Mouse (Mus musculus): ENCODE results near the gene Inhbb.
A peak's percentile ranks its signal among the peaks of the same experiment; 100 is the strongest.

Gene Inhbb

DNA sequence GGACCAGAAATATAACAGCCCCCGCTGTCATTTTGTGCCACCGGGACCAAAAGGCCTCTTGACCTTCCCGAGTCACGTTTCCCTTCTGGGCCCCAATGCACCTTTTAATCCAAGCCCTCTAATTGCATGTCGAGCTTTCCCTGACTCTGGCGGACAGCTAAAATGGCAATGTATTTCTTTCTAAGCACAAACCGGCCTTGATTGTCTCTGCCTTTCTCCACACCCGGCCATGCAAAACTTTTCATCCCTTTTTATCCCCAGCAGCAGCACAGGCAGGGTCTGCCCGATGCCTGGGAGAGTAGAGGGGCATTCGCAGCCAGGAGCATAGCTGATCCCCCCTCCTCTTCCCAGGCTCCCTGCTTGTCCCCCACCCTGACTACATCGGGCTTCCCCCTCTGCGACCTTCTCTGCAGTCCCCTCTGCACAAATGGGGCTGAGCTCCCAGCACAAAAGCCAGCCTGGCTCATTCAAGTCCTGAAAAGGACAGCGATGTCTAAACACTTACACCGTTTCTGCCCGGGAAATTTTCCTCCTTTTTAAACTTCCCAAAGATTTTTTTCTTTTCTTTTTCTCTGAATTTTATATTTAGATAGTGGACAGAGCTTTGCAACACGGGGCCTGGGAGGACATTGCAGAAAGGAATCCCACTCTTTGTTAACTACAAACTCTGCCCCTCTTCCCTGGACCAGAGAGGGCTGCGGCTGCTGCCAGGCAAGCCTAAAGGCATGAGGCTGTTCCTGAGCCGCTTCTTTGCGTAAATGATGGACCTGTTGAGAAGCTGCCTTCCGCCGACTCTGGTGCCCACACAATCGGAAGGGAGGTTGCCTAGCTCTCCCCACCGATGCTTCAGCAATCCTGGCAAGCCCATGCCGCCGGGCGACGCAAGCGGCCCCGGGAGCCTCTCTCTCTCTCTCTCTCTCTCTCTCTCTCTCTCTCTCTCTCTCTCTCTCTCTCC is 2.6 kb downstream of the Inhbb start:
- peak; percentile 48 for DNase-seq

DNA sequence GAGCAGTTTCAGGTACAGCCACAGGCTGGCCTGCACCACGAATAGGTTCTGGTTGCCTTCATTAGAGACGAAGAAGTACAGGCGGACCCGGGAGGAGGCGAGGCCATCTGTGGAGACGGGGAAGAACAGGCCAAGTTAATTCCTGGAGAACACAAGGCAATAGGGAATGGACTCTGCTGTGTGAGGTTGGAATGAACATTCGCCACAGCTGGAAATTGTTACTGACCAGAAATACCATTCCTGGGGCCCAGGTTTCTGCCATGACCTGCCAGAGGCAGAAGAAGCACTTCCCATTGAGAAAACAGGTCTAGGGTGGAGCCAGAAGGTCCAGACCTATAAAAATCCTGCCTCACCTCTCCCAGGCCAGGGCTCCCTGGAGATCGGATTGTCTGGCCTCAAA is 4.1 kb downstream of the Inhbb start:
- no peak for DNase-seq

GRCm38 (mm10) chr1:119417542-119417941 is 4.5 kb downstream of the Inhbb start:
- DNase-seq = no peak

DNA sequence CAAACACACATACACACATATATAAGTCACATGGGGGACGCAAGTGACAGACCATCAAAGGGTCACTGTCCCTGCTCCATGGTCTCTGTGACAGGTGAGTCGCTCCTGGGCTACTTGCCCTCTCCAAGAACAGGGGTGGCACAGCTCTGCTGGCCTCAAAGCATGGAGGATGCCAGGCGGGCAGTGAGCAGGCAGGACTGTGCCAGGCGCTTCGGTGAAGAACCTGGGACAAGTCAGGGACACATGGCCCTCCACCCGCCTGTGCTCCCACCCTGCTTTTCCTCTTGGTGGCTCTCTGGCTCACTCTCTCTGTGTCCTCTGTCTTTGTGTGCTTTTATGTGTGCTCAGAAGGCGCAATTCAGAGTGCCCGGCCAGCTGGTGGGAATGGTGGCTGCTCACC is 5.4 kb downstream of the Inhbb start:
- no peak for DNase-seq

- DNase-seq = no peak
Measured at GRCm38 (mm10) chr1:119416177-119416576, 5.9 kb downstream of the Inhbb start.

DNA sequence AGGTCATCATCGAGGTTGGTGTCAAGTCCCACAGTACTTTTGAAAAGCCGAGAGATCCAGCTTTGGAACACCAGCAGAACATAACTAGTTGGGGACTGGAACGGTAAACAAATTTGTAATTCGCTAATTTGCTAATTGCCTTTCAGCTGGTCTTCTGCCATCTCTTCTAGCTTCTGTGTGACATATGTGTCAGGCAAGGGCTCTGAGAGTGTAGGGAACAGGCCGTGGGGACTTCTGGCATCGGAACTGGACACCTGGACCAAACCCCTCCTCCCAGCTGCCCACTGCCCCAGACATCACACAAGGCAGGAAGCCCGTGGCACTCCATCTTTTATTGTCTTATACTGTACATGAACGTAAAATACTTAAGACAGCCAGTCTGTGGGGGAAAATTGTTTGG is 6.9 kb downstream of the Inhbb start:
- no peak for DNase-seq

GRCm38 (mm10) chr1:119410661-119411060 is 11.4 kb downstream of the Inhbb start:
- DNase-seq = no peak

DNA sequence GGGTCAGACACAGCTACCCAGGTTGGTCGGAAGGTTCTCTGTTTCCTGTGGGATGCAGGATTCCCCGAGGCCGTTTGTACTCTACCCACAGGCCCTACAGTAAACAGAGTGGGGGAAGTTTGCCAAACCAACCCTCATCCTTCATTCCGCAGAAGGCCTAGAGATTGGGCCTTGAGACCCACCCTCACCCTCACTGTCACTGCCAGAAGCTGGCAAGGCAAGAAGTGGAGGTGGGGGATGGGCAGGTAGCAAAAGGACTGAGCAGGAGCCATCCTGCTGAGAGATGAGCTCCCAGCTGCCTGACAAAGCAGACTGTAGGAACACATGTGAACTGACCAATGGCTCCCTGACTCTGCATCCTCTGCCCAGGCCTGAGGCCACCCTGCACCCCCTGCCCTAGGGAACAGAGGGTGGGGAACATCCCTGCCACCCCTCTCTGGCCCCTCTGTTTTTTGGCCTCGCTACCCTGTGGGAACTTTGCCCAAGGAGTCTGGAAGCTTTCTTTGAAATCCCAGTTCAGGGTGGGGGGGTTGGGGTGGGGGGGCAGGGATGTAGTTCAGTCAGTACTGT is 12.4 kb downstream of the Inhbb start:
- no peak for DNase-seq

DNA sequence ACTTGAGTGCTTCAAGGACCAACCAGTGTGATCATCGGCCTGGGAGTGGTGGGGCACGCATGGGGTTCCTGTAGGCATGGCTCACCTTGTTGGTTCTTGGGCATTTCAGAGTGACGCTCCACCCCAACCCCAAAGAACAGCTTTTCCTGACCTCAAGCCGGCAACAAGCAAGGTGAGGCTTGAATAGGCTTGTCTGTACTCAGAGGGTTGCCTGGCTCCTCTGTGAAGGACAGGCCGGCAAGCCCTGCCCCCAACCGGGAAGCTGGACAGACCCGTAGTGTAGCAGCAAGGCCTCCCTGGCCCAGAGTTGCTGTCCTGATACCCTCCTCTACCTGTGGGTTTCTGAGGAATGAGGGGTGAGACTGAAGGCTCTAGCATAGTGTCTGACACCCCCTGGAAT is 12.9 kb downstream of the Inhbb start:
- DNase-seq = no peak

- peak; percentile 63 for DNase-seq
Measured at GRCm38 (mm10) chr1:119407691-119408315, 14.2 kb downstream of the Inhbb start.

GRCm38 (mm10) chr1:119404798-119405197 is 17.2 kb downstream of the Inhbb start:
- DNase-seq = no peak

DNA sequence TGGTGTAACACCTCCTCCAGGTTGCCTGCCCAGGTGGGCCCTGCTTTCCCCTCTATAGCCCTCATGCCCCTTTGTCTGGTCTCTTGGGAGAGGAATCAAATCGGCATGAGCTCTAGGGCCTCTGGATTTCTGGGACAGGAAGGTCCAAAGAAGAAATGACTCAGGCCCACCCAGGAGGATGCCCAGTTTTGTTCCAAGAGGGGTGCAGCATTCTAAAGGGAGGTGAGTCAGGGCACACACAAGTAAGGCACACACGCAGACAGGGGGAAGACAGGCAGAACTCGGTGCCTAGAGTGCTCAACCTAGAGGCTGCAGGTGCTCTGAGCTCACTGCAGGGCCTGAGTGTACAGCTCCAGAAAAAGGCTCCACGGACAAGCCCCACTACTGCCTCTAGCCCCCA is 17.7 kb downstream of the Inhbb start:
- DNase-seq = no peak

GRCm38 (mm10) chr1:119401249-119401648 is 20.8 kb downstream of the Inhbb start:
- no peak for DNase-seq

DNA sequence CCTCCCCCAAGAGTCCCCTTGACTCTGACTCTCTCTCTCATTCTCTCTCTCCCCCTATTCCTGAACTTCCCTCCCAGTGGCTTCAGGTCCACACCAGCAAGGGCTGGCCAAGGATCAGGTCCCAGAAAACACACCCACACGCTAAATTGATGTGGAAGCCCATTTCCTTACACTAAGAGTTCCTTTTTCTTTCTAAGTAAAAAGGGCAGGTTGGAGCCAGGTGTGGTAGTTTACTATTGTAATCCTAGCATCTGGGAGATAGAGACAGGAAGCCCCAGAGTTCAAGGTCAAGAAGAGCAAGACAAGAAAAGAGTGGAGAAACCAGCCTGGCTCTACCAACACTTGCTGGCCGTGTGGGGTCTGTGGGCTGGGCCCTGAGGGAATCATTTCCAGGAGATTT is 23.4 kb downstream of the Inhbb start:
- no peak for DNase-seq

GRCm38 (mm10) chr1:119397839-119398238 is 24.2 kb downstream of the Inhbb start:
- DNase-seq = no peak

- peak; percentile 44 for DNase-seq
Measured at GRCm38 (mm10) chr1:119391311-119391710, 30.7 kb downstream of the Inhbb start.

GRCm38 (mm10) chr1:119390676-119391075 is 31.4 kb downstream of the Inhbb start:
- DNase-seq = no peak

DNA sequence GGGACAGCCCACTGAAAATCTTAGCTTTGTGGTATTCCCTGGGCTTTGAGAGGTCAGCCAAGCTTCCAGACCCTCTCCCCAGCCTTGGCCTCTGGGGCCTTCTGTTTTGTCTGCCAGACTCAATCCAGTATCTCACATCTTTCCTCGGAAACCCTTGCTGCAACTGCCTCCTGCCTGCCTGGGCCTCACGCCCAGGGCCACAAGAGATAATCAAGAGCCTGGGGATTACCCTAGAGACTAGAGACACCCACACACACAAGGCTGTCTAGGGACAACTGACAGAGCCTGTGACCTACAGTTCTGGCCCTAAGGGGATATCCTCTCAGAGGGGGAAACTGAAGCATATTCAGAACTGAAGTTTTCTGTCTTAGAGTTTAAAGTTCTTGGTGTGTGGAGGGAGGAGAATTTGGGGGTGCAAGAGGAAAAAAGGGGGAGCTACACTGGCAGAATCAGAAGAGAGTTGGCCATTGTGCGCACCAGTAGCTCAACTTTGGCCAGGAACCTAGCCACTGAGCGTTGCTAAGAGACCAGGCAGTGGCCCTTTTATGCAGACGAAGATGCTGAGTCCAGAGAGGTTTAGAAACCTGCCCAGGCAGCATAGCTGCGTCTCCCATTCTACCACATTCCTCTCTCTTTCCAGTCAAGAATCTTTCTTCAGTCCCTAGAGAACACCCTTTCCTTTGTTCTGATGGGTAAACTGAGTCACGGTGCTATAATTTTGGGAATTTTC is 32.1 kb downstream of the Inhbb start:
- peak; percentile 25 for DNase-seq

GRCm38 (mm10) chr1:119388664-119389396 is 33.2 kb downstream of the Inhbb start:
- DNase-seq = peak; percentile 93

- DNase-seq = no peak
Measured at GRCm38 (mm10) chr1:119386306-119386705, 35.7 kb downstream of the Inhbb start.

DNA sequence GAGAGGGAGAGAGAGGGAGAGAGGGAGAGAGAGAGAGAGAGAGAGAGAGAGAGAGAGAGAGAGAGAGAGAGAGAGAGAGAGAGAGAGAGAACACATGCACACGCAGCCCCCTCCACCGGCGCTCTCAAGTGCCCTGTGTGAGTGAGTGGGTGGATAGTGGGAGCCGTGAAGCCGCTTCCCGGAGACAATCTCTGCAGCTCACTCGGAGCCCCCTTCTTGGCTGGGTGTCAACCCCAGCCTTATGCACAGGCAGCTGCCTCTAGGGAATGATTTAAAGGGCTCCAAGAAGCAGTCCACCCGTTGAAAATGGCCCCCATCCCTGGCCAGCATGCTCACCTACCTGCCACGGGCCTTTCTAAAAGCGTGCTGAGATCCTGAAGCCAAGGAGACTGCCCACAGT is 38.1 kb downstream of the Inhbb start:
- DNase-seq = no peak

DNA sequence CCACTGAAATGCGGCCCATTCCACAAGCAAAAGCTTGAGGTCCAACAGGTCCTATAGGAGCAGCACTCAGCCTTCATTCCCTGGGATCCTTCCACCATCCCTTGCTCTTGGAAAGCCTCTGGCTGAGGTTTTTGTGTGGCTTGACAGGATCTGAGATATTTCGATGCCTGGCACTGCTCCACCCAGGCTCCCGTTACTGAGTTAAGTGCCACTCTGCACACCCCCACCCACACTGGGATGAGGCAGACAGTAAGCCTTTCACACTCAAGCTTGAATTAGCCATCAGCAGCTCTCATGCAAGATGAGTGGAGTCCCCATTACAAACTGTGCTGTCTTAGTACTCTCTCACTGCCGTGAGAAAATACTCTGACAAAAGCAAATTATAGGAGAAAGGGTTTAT is 41.4 kb downstream of the Inhbb start:
- no peak for DNase-seq

DNA sequence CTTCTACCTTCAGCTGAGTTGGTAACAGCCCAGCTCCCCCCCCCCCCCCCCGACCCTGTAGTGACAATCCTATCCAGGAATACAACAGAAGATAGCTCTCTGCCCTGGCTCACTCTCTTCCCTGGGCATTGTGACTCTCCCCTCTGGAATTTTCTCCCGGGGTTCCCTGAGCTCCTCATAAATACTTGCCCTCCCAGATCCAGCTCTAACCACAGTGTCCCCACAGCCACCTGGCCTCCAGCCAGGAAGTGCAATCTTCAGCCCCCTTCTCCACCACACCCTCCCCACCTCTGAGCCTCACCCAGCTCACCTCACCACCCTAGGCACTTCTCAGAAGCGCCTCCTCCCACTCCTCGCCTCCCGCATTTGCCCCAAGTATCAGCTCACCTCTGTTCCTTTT is 46.7 kb downstream of the Inhbb start:
- no peak for DNase-seq
